Mouse (Mus musculus): ENCODE results near the gene Nrbf2. TPM values are rescaled to one million over a fixed set of nuclear protein-coding genes. Genes with fewer than 3 reads are reported as not detected.

Gene Nrbf2
- polyA plus RNA-seq (2012; rRNA removed): 17.7 and 19.7 TPM in 2 replicates

DNA sequence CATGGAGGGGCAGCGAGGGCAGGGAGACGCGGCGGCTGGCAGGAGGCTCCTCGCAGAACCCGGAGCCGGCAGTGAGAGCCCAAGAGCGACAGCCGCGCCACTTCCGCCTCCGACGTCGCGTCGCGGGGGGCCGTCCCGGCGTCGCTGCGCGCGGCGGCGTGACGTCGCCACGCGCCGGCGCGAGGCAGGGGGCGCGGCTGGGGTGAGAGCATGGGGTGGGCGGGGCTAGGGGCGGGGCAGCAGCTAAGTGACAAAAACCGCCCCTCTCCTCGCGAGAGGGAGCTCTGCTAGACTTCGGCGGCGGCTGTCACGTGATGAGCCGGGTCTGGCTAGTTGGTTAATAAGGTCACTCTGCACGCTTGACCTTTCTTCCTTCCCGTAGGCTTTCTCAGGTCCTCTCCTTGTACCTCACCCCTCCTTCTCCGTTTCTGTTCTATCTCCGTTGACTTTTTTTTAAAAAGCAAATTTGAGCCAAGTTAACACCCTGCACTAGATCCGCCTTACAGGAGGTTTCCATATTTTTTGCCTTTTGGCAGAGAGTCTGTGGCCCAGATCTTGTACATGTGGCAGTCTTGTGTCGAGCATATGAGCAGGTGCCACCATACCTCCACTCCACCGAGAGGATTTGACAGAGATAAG lies at the start of gene Nrbf2:
TSS of gene Nrbf2 (minus strand) at position 130 of the 639 bp plus-strand sequence.

Other genes with a start within 250 kb of the Nrbf2 start
- gene Jmjd1c, start 189.2 kb downstream of the Nrbf2 start, polyA plus RNA-seq (2012; rRNA removed): 33.4 and 37.5 TPM in 2 replicates
- 24.0 and 32.9 TPM in 2 replicates for gene Reep3, start 188.4 kb downstream of the Nrbf2 start, polyA plus RNA-seq (2012; rRNA removed)